Mouse (Mus musculus): ENCODE results near the gene Erc1. TPM values are rescaled to one million over a fixed set of nuclear protein-coding genes. Genes with fewer than 3 reads are reported as not detected.
A peak's percentile ranks its signal among the peaks of the same experiment; 100 is the strongest.

Erc1 gene
- total RNA-seq, 2 experiments from 2014 or later: 25.3 to 30.1 TPM

GRCm38 (mm10) chr6:119808726-119809505 is 39.1 kb downstream of the Erc1 start:
- DNase-seq (ENCODE audit: low spot score in 2 of 2): no peak

GRCm38 (mm10) chr6:119803239-119803638 is 44.7 kb downstream of the Erc1 start:
- no peak for DNase-seq (ENCODE audit: low spot score in 2 of 2)

GRCm38 (mm10) chr6:119796911-119797486 is 51.0 kb downstream of the Erc1 start:
- no peak for DNase-seq (ENCODE audit: low spot score in 2 of 2)

GRCm38 (mm10) chr6:119796291-119796690 is 51.7 kb downstream of the Erc1 start:
- DNase-seq (ENCODE audit: low spot score in 2 of 2): no peak

GRCm38 (mm10) chr6:119792562-119792961 is 55.4 kb downstream of the Erc1 start:
- peak in 1 of 2 experiments; percentile 10 for DNase-seq (ENCODE audit: low spot score in 2 of 2)

- no peak for DNase-seq (ENCODE audit: low spot score in 2 of 2)
These were observed 65.6 kb downstream of the Erc1 start for GRCm38 (mm10) chr6:119782416-119782815.

GRCm38 (mm10) chr6:119781109-119781508 is 66.9 kb downstream of the Erc1 start:
- DNase-seq (ENCODE audit: low spot score in 2 of 2): no peak

GRCm38 (mm10) chr6:119768778-119769177 is 79.2 kb downstream of the Erc1 start:
- DNase-seq (ENCODE audit: low spot score in 2 of 2): no peak

- no peak for DNase-seq (ENCODE audit: low spot score in 2 of 2)
These were observed 83.6 kb downstream of the Erc1 start for GRCm38 (mm10) chr6:119764355-119764754.

- no peak for DNase-seq (ENCODE audit: low spot score in 2 of 2)
These were observed 88.1 kb downstream of the Erc1 start for GRCm38 (mm10) chr6:119759866-119760265.

GRCm38 (mm10) chr6:119758490-119758889 is 89.5 kb downstream of the Erc1 start:
- DNase-seq (ENCODE audit: low spot score in 2 of 2): no peak

- no peak for DNase-seq (ENCODE audit: low spot score in 2 of 2)
These were observed 90.2 kb downstream of the Erc1 start for GRCm38 (mm10) chr6:119757796-119758195.

GRCm38 (mm10) chr6:119755866-119756265 is 92.1 kb downstream of the Erc1 start:
- DNase-seq (ENCODE audit: low spot score in 2 of 2): no peak

GRCm38 (mm10) chr6:119749093-119749635 is 98.8 kb downstream of the Erc1 start:
- no peak for DNase-seq (ENCODE audit: low spot score in 2 of 2)

GRCm38 (mm10) chr6:119741861-119742260 is 106.1 kb downstream of the Erc1 start:
- no peak for DNase-seq (ENCODE audit: low spot score in 2 of 2)

GRCm38 (mm10) chr6:119740541-119740940 is 107.4 kb downstream of the Erc1 start:
- no peak for DNase-seq (ENCODE audit: low spot score in 2 of 2)

- no peak for DNase-seq (ENCODE audit: low spot score in 2 of 2)
These were observed 109.2 kb downstream of the Erc1 start for GRCm38 (mm10) chr6:119738638-119739375.

GRCm38 (mm10) chr6:119737716-119738115 is 110.3 kb downstream of the Erc1 start:
- DNase-seq (ENCODE audit: low spot score in 2 of 2): no peak

- no peak for DNase-seq (ENCODE audit: low spot score in 2 of 2)
These were observed 112.0 kb downstream of the Erc1 start for GRCm38 (mm10) chr6:119735937-119736336.

- DNase-seq (ENCODE audit: low spot score in 2 of 2): no peak
These were observed 116.8 kb downstream of the Erc1 start for GRCm38 (mm10) chr6:119731155-119731554.

GRCm38 (mm10) chr6:119715234-119715633 is 132.7 kb downstream of the Erc1 start:
- no peak for DNase-seq (ENCODE audit: low spot score in 2 of 2)

GRCm38 (mm10) chr6:119713961-119714360 is 134.0 kb downstream of the Erc1 start:
- no peak for DNase-seq (ENCODE audit: low spot score in 2 of 2)

All from adrenal gland, postnatal 4 days (tissue).